ENCODE assay signal across 10 mouse cellular contexts in the genomic region with DNA sequence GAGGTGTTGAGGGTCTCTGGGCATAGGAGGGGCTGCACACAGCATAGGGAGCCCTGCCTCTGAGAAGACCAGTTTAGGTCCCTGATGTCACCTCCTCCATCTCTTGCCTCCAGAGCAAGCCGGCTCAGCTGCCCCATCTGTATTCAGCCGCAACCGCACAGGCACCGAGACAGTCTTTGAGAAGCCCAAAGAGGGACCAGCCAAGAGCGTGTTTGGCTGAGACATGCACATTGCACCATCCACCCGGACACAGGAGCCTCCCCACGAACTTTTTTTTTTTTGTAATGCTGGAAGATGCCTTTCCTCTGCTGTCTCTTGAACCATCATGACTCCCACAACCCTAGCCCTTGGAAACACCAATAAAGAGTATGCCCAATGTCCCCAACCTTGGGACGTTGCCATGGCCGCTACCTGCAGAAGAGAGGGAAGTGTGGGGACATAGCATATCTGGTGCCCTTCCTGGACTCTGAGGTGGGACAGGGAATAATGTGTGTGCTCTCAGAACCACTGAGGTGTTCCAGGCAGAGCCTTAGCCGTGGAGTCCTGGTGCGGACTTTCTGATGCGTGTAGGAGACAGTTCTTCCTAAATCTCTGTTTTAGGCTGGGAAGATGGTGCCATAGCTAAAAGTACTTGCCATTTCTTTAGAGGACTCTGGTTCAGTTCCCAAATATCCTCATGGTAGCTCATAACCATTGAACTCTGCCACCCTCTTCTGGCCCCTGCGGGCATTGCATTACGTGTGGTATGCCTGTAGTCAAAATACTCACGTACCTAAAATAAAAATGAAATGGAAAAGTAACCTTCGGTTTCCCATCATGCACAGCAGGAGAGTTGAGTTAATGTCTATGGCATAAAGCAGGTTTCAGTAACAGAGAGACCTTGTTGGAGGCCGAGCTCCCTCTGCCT. TPM values are rescaled to one million over a fixed set of nuclear protein-coding genes. Genes with fewer than 3 reads are reported as not detected.
DNase-seq lines count a peak whose midpoint lies in the region; ATAC-seq and TF ChIP-seq lines count a peak whose summit lies in the region.
"Had no signal": no experiment of that assay in that cellular context is flagged by ENCODE, and none has a peak within 500 bp of the region (broad histone marks: within the 10 kb centered on the region; RNA-seq: fewer than 3 reads in every experiment).

No protein-coding gene starts in this region.

- WGBS in heart, embryonic 10.5 days, result 76% methylated on average over 17 of the region's 17 CpGs
- WGBS in heart, postnatal 0 days, result 78% methylated on average over 17 of the region's 17 CpGs

- H3K9me3 ChIP-seq in heart, embryonic 10.5 days, result no peaks in the 10 kb centered on the region
- no peaks in the 10 kb centered on the region for H3K9me3 ChIP-seq in heart, postnatal 0 days (replicated peaks; ENCODE audit: control insufficient read depth, low read length)
- H3K9me3 ChIP-seq: heart, embryonic 13.5 days; midbrain, embryonic 12.5 days had no signal

- TF ChIP-seq CTCF in heart, postnatal 0 days (IDR thresholded peaks at IDR 0.05; ENCODE audit: low read depth), result peak; percentile 70

- no peaks in the 10 kb centered on the region for H3K27me3 ChIP-seq in heart, embryonic 10.5 days (ENCODE audit: insufficient read depth, poor library complexity, severe bottlenecking)
- H3K27me3 ChIP-seq in heart, postnatal 0 days (ENCODE audit: control insufficient read depth, insufficient read depth, low read length), result no peaks in the 10 kb centered on the region
- H3K27me3 ChIP-seq: heart, embryonic 13.5 days; midbrain, embryonic 12.5 days had no signal

- H3K27ac ChIP-seq in heart, embryonic 10.5 days, result no peak overlapping the region
- no peak overlapping the region for H3K27ac ChIP-seq in heart, postnatal 0 days (ENCODE audit: low read depth)
- H3K27ac ChIP-seq: heart, embryonic 13.5 days; midbrain, embryonic 12.5 days had no signal

- H3K9ac ChIP-seq in heart, postnatal 0 days (replicated peaks; ENCODE audit: low read depth, low read length), result no peak overlapping the region
- H3K9ac ChIP-seq: midbrain, embryonic 12.5 days had no signal

- peaks cover 33% of the 10 kb centered on the region for H3K4me1 ChIP-seq in heart, embryonic 10.5 days
- peaks cover 10% of the 10 kb centered on the region; the same call in 1 of the 2 replicates for H3K4me1 ChIP-seq in heart, postnatal 0 days (ENCODE audit: control insufficient read depth, insufficient read depth)
- H3K4me1 ChIP-seq: midbrain, embryonic 12.5 days had no signal

- H3K36me3 ChIP-seq in heart, embryonic 10.5 days, result 0 out of 2 replicates have a peak, but pooled peaks cover 6% of the 10 kb centered on the region
- no peaks in the 10 kb centered on the region for H3K36me3 ChIP-seq in heart, postnatal 0 days (replicated peaks; ENCODE audit: control insufficient read depth, insufficient read depth, low read length)
- H3K36me3 ChIP-seq: midbrain, embryonic 12.5 days had no signal

- ATAC-seq in heart, postnatal 0 days (ENCODE audit: insufficient read depth, low read depth), result no peak
- ATAC-seq in erythroid progenitor cell, adult 5-6 weeks (replicated peaks; ENCODE audit: low FRiP score, poor library complexity, severe bottlenecking), result no peak

- TF ChIP-seq EP300 in heart, postnatal 0 days (IDR thresholded peaks at IDR 0.05; ENCODE audit: low read depth), result no peak

- peak; percentile 94 for DNase-seq in heart, adult 11 months
- no peak for DNase-seq in heart, embryonic 10.5 days (ENCODE audit: low spot score)
- DNase-seq in right cerebral cortex, adult 18-20 months, result peak; percentile 43
- no peak for DNase-seq in right cerebral cortex, postnatal 25 days
- peak; percentile 74 for DNase-seq in cerebellum, adult 18-20 months
- DNase-seq in heart, postnatal 0 days (ENCODE audit: low spot score), result no peak
- peak; percentile 84 for DNase-seq in lung, postnatal 14 days

- no peak overlapping the region for H3K4me2 ChIP-seq in heart, postnatal 0 days (ENCODE audit: low read depth, low read length)
- H3K4me2 ChIP-seq: heart, embryonic 13.5 days; midbrain, embryonic 12.5 days had no signal

- H3K4me3 ChIP-seq in heart, embryonic 10.5 days, result no peak overlapping the region
- no peak overlapping the region for H3K4me3 ChIP-seq in heart, postnatal 0 days (ENCODE audit: low read depth, low read length)
- H3K4me3 ChIP-seq: heart, embryonic 13.5 days; midbrain, embryonic 12.5 days had no signal

RNA-seq across cellular contexts. Expression of gene Mustn1, which starts 2.1 kb away (rescaled TPM):
- 0.90 and 0.99 TPM in 2 replicates for polyA plus RNA-seq in heart, embryonic 10.5 days (2016; fragmentation: Nextera tagmentation; extraction: Ambion mirVana)
- 3.7 and 10.3 TPM in 2 replicates for total RNA-seq in heart, postnatal 0 days (2014; rRNA removed; ENCODE audit: low replicate concordance)
- polyA plus RNA-seq in heart, postnatal 0 days (2015; fragmentation: Nextera tagmentation; extraction: Ambion mirVana), result 6.8 and 7.2 TPM in 2 replicates
- not detected in 2 replicates for total RNA-seq in erythroid progenitor cell, adult 5-6 weeks (2015; ENCODE audit: low replicate concordance)
- total RNA-seq in erythroid progenitor cell, adult 5-6 weeks (2017; ENCODE audit: low replicate concordance), result not detected in 2 replicates

RNA-seq across cellular contexts. Expression of gene Itih4, which starts 5.2 kb away (rescaled TPM):
- polyA plus RNA-seq in heart, embryonic 10.5 days (2016; fragmentation: Nextera tagmentation; extraction: Ambion mirVana), result 0.40 TPM in 1 of 2 replicates, not detected in the other
- 2.2 and 2.5 TPM in 2 replicates for total RNA-seq in heart, postnatal 0 days (2014; rRNA removed; ENCODE audit: low replicate concordance)
- polyA plus RNA-seq in heart, postnatal 0 days (2015; fragmentation: Nextera tagmentation; extraction: Ambion mirVana), result 0.61 and 1.0 TPM in 2 replicates
- total RNA-seq in erythroid progenitor cell, adult 5-6 weeks (2015; ENCODE audit: low replicate concordance), result not detected in 2 replicates
- not detected in 2 replicates for total RNA-seq in erythroid progenitor cell, adult 5-6 weeks (2017; ENCODE audit: low replicate concordance)
- polyA plus RNA-seq: midbrain, embryonic 12.5 days had no signal

RNA-seq across cellular contexts. Expression of gene Itih3, which starts 42.5 kb away (rescaled TPM):
- polyA plus RNA-seq in heart, embryonic 10.5 days (2016; fragmentation: Nextera tagmentation; extraction: Ambion mirVana), result 0.64 and 5.0 TPM in 2 replicates
- total RNA-seq in heart, postnatal 0 days (2014; rRNA removed; ENCODE audit: low replicate concordance), result 0.66 and 2.4 TPM in 2 replicates
- 0.49 and 0.72 TPM in 2 replicates for polyA plus RNA-seq in heart, postnatal 0 days (2015; fragmentation: Nextera tagmentation; extraction: Ambion mirVana)
- not detected in 2 replicates for total RNA-seq in erythroid progenitor cell, adult 5-6 weeks (2015; ENCODE audit: low replicate concordance)
- not detected in 2 replicates for total RNA-seq in erythroid progenitor cell, adult 5-6 weeks (2017; ENCODE audit: low replicate concordance)

RNA-seq across cellular contexts. Expression of gene Tmem110, which starts 55.7 kb away (rescaled TPM):
- 18.3 and 25.1 TPM in 2 replicates for polyA plus RNA-seq in heart, embryonic 10.5 days (2016; fragmentation: Nextera tagmentation; extraction: Ambion mirVana)
- 4.7 and 9.5 TPM in 2 replicates for total RNA-seq in heart, postnatal 0 days (2014; rRNA removed; ENCODE audit: low replicate concordance)
- polyA plus RNA-seq in heart, postnatal 0 days (2015; fragmentation: Nextera tagmentation; extraction: Ambion mirVana), result 9.2 and 9.9 TPM in 2 replicates
- total RNA-seq in erythroid progenitor cell, adult 5-6 weeks (2015; ENCODE audit: low replicate concordance), result 4.3 and 5.4 TPM in 2 replicates
- 1.7 and 1.8 TPM in 2 replicates for total RNA-seq in erythroid progenitor cell, adult 5-6 weeks (2017; ENCODE audit: low replicate concordance)

Comparison
In these comparisons a context has a peak if more than half of its experiments do, and no peak if none do; other contexts are left out.
1. DNase-seq: peak in heart, adult 11 months (single experiment), right cerebral cortex, adult 18-20 months (single experiment), cerebellum, adult 18-20 months (2 of 2) and lung, postnatal 14 days (single experiment); none in heart, embryonic 10.5 days (single experiment), right cerebral cortex, postnatal 25 days (single experiment) and heart, postnatal 0 days (single experiment).